Mouse (Mus musculus) layer of hippocampus, adult 9-11 months (tissue): ENCODE measurements around the gene Olfr250.
"Not testable (repeated sequence)": the region's sequence is repeated elsewhere in the genome, so short reads cannot be mapped to it uniquely, and the experiment has no call there.

Source experiments
- DNase-seq: peaks from one replicate; pipeline ENCODE4 v3.0.0; 2022

Gene Olfr250

GRCm38 (mm10) chr9:38366596-38366995 lies at the start of gene Olfr250:
Gene Olfr250 (plus strand): TSS chr9:38366896.
- DNase-seq: no peak

DNA sequence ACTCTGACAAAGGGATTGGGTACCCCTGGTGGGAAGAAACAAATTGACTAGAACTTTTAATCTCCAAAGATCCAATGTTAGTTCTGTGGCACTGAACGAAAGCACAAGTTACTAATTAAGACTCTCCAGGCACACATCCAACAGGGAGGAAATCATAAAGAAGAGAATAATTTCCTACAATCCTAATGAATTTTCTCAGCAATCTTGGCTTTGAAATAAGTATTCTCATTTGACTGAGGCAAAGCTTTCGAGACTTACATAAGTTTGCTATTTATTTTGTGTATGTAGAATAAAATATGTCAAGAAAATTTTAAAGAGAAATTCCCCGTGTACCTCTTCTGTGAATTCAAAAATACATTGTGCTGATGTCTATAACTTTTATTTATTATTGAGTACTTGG lies 37.9 kb upstream of the Olfr250 start, which contains the start of gene Olfr25:
Olfr25 (plus strand) TSS at position 301 of the 400 bp plus-strand sequence.
- DNase-seq: no peak

DNA sequence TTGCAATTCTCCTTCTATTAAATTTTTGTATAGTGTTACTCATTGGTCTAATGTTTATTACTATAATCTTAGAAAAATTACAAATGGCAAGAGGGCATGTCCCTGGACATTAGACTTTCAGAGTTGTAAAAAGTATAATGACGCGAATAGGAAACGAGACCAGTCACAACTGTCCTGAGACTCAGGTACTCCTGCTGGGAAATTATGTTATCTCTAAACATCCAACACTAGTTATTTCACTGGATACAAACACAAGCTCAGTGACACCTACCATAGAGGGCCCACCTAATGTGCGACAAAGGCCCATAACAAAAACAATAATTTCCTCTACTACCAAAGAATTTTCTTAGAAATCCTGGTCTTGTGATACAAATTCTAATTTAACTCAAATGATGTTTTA lies 18.6 kb upstream of the Olfr250 start, which contains the start of gene Olfr898:
Olfr898 (plus strand) TSS at position 301 of the 400 bp plus-strand sequence.
- no peak for DNase-seq

- no peak for DNase-seq
Measured at GRCm38 (mm10) chr9:38376786-38377185, 10.1 kb downstream of the Olfr250 start, which contains the start of gene Olfr251. Gene Olfr251 (plus strand): TSS chr9:38377086.

DNA sequence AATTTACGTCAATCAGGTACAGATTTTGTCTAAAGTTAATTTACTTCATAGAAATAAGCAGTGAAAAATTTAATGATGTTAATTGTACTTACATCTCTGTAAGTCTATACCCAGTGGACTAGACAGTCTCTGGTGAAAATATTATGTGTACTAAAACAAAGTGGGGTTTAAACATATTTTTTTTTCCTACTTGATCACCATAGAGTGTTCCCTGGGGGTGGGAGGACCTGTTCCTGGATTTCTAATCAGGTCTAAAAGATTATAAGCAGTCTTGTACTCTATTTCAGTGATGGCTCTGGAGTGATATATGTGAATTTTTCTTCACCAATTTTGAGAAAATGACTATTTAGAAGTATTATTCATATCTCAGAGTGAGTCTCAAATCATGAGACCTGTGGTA lies 34.7 kb downstream of the Olfr250 start, which contains the start of gene Olfr147:
Olfr147 (plus strand) TSS at position 301 of the 400 bp plus-strand sequence.
- DNase-seq: no peak

DNA sequence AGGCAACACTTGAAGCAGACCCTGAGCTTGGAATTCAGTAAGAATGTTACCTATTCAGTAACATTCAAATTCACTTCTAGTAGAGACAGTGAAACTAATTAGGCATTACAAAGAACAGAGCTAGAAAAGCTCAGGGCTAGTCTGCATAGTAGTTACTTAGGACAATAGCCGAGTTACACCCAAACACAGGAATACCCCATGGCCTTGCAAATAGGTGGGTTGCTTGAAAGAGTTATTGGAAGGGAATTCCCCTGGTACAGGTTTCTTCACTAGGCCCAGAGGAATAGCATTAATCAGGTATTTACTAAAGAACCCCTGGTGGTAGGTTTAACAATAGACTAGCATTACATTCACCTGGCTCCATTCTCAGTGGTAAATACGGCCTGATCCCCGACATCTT lies 40.8 kb downstream of the Olfr250 start:
- not testable (repeated sequence) for DNase-seq

DNA sequence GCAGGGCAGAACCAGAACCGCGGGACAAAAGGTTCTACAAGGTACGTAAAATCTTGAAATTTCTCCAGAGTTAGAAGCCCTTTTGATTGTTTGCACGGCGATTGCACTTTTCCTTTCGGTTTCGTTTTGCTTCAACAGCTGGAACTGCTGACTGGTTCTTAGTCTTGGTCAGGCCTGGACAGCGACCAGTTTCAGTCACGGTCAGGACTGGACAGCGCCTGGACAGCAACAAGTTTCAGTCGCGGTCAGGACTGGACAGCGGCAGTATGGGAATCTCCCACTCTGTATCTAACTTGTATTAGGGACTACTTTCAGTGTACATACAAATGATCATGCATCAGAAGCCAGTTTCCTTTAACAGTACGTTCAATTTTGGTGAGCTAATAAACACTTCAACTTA lies 46.8 kb downstream of the Olfr250 start:
- DNase-seq: not testable (repeated sequence)
